Mouse (Mus musculus) kidney, embryonic 16.5 days (tissue): Measurements from ENCODE around the gene Evi2b. TPM values are rescaled to one million over a fixed set of nuclear protein-coding genes. Genes with fewer than 3 reads are reported as not detected.

Experiments
- ATAC-seq: fragments of 200-750 bp; cut with Nextera tagmentation; 2 replicates; pipeline ENCODE4 v1.8.0; 2017; ENCODE audit warnings: moderate TSS enrichment; ENCODE audit not compliant: low FRiP score, low TSS enrichment
- H3K27ac ChIP-seq: fragments of 300-500 bp; sonication (generic); 2 replicates; pipeline ENCODE4 v1.5.1; 2014; ENCODE audit warnings: low read length
- H3K27me3 ChIP-seq: fragments of 300-500 bp; sonication (generic); 2 replicates; pipeline ENCODE4 v1.6.1; 2014; ENCODE audit warnings: low read length, control low read depth, mixed read lengths; ENCODE audit not compliant: insufficient read depth
- H3K36me3 ChIP-seq: fragments of 300-500 bp; sonication (generic); 2 replicates; pipeline ENCODE4 v1.6.1; 2014; ENCODE audit warnings: low read length, control low read depth, mixed read lengths; ENCODE audit not compliant: insufficient read depth
- H3K4me1 ChIP-seq: fragments of 300-500 bp; sonication (generic); 2 replicates; pipeline ENCODE4 v1.6.1; 2014; ENCODE audit warnings: low read length, control low read depth, mixed read lengths; ENCODE audit not compliant: insufficient read depth
- H3K4me2 ChIP-seq: fragments of 300-500 bp; sonication (generic); replicated peaks from 2 replicates; pipeline ENCODE4 v1.6.1; 2014; ENCODE audit warnings: low read depth, low read length
- H3K4me3 ChIP-seq: fragments of 300-500 bp; sonication (generic); 2 replicates; pipeline ENCODE4 v1.5.1; 2014; ENCODE audit warnings: mild to moderate bottlenecking, low read length
- H3K9ac ChIP-seq: fragments of 300-500 bp; sonication (generic); replicated peaks from 2 replicates; pipeline ENCODE4 v1.6.1; 2014; ENCODE audit warnings: low read length
- H3K9me3 ChIP-seq: fragments of 300-500 bp; sonication (generic); 2 replicates; pipeline ENCODE4 v1.6.1; 2016; ENCODE audit warnings: low read length, control low read depth
- WGBS: fragments of 180-500 bp; shearing (Covaris S2); extraction: QIAGEN DNeasy Blood & Tissue Kit; methylation state at CpG from one replicate; pipeline ENCODE4 v1.1.7; 2014; 5-methylcytosine and 5-hydroxymethylcytosine counted together
- polyA plus RNA-seq: library from polyadenylated mRNA; unstranded; fragments of >200 nt; fragmentation: Nextera tagmentation; extraction: Ambion mirVana; gene quantifications from 2 replicates; pipeline ENCODE4 v1.2.1, GENCODE M21; 2015

The Evi2b gene
- polyA plus RNA-seq, 1 experiment from 2014 or later: 0.60 TPM

GRCm38 (mm10) chr11:79527015-79527738 lies 3.6 kb upstream of the Evi2b start:
- Histone ChIP-seq H3K4me3 (no peak overlapping the region), H3K4me2 (no peak overlapping the region), H3K36me3 (no peaks in the 10 kb centered on the region), H3K4me1 (peaks cover 10% of the 10 kb centered on the region), H3K9me3 (no peaks in the 10 kb centered on the region), H3K27me3 (no peaks in the 10 kb centered on the region), H3K9ac (no peak overlapping the region), H3K27ac (no peak overlapping the region; the same call in 1 of the 2 replicates)
- WGBS: 72% methylated on average over 15 of the region's 15 CpGs
- no peak for ATAC-seq

GRCm38 (mm10) chr11:79526549-79526948 lies 3.0 kb upstream of the Evi2b start:
- no peak overlapping the region for H3K27ac ChIP-seq
- no peak overlapping the region for H3K4me3 ChIP-seq
- H3K9me3 ChIP-seq: no peaks in the 10 kb centered on the region
- H3K4me2 ChIP-seq: no peak overlapping the region
- H3K27me3 ChIP-seq: no peaks in the 10 kb centered on the region
- ATAC-seq: no peak
- peaks cover 10% of the 10 kb centered on the region for H3K4me1 ChIP-seq
- 90% methylated on average over 3 of the region's 3 CpGs for WGBS
- H3K9ac ChIP-seq: no peak overlapping the region
- H3K36me3 ChIP-seq: no peaks in the 10 kb centered on the region

GRCm38 (mm10) chr11:79524310-79524575 lies 681 bp upstream of the Evi2b start:
- Histone ChIP-seq H3K9ac (no peak overlapping the region), H3K4me2 (no peak overlapping the region), H3K27ac (no peak overlapping the region), H3K4me3 (no peak overlapping the region), H3K27me3 (no peaks in the 10 kb centered on the region), H3K9me3 (no peaks in the 10 kb centered on the region), H3K36me3 (no peaks in the 10 kb centered on the region), H3K4me1 (peaks cover 10% of the 10 kb centered on the region)
- WGBS: 36% methylated on average over 1 of the region's 1 CpGs
- peak; percentile 35; the same call in 1 of the 2 replicates for ATAC-seq

- Histone ChIP-seq H3K4me1 (peaks cover 10% of the 10 kb centered on the region), H3K36me3 (no peaks in the 10 kb centered on the region), H3K4me3 (no peak overlapping the region), H3K4me2 (no peak overlapping the region), H3K9me3 (no peaks in the 10 kb centered on the region), H3K27me3 (no peaks in the 10 kb centered on the region), H3K27ac (no peak overlapping the region), H3K9ac (no peak overlapping the region)
- WGBS: 72% methylated on average over 1 of the region's 1 CpGs
- no peak for ATAC-seq
Observed at GRCm38 (mm10) chr11:79522944-79523343, 618 bp downstream of the Evi2b start.

- H3K27me3 ChIP-seq: no peaks in the 10 kb centered on the region
- H3K4me1 ChIP-seq: peaks cover 10% of the 10 kb centered on the region
- no peak overlapping the region for H3K4me3 ChIP-seq
- H3K36me3 ChIP-seq: no peaks in the 10 kb centered on the region
- no peaks in the 10 kb centered on the region for H3K9me3 ChIP-seq
- H3K4me2 ChIP-seq: no peak overlapping the region
- no peak overlapping the region for H3K27ac ChIP-seq
- no peak for ATAC-seq
- no peak overlapping the region for H3K9ac ChIP-seq
Observed at GRCm38 (mm10) chr11:79521930-79522329, 1.6 kb downstream of the Evi2b start.

- no peaks in the 10 kb centered on the region for H3K9me3 ChIP-seq
- no peak overlapping the region for H3K4me2 ChIP-seq
- ATAC-seq: no peak
- no peaks in the 10 kb centered on the region for H3K27me3 ChIP-seq
- no peak overlapping the region for H3K27ac ChIP-seq
- H3K36me3 ChIP-seq: no peaks in the 10 kb centered on the region
- H3K4me3 ChIP-seq: no peak overlapping the region
- H3K4me1 ChIP-seq: peaks cover 7% of the 10 kb centered on the region
- no peak overlapping the region for H3K9ac ChIP-seq
Observed at GRCm38 (mm10) chr11:79520772-79521171, 2.8 kb downstream of the Evi2b start.

GRCm38 (mm10) chr11:79519878-79520291 lies 3.7 kb downstream of the Evi2b start:
- ATAC-seq: no peak
- Histone ChIP-seq H3K9ac (no peak overlapping the region), H3K36me3 (no peaks in the 10 kb centered on the region), H3K9me3 (no peaks in the 10 kb centered on the region), H3K4me3 (no peak overlapping the region), H3K4me1 (peaks cover 7% of the 10 kb centered on the region), H3K4me2 (no peak overlapping the region), H3K27me3 (no peaks in the 10 kb centered on the region), H3K27ac (no peak overlapping the region)
- 62% methylated on average over 1 of the region's 1 CpGs for WGBS

- H3K9ac ChIP-seq: no peak overlapping the region
- no peak for ATAC-seq
- H3K4me3 ChIP-seq: no peak overlapping the region
- no peaks in the 10 kb centered on the region for H3K9me3 ChIP-seq
- H3K27ac ChIP-seq: no peak overlapping the region
- 85% methylated on average over 6 of the region's 6 CpGs for WGBS
- no peaks in the 10 kb centered on the region for H3K36me3 ChIP-seq
- H3K27me3 ChIP-seq: no peaks in the 10 kb centered on the region
- H3K4me2 ChIP-seq: no peak overlapping the region
- peaks cover 7% of the 10 kb centered on the region for H3K4me1 ChIP-seq
Observed at GRCm38 (mm10) chr11:79519299-79519698, 4.3 kb downstream of the Evi2b start.

GRCm38 (mm10) chr11:79515798-79516197 lies 7.8 kb downstream of the Evi2b start:
- Histone ChIP-seq H3K9me3 (no peaks in the 10 kb centered on the region), H3K9ac (no peak overlapping the region), H3K4me2 (no peak overlapping the region), H3K27me3 (no peaks in the 10 kb centered on the region), H3K27ac (no peak overlapping the region), H3K4me1 (no peaks in the 10 kb centered on the region), H3K36me3 (no peaks in the 10 kb centered on the region), H3K4me3 (no peak overlapping the region)
- no peak for ATAC-seq
- WGBS: 97% methylated on average over 2 of the region's 2 CpGs

GRCm38 (mm10) chr11:79515331-79515730 lies 8.2 kb downstream of the Evi2b start:
- no peak for ATAC-seq
- Histone ChIP-seq H3K27me3 (no peaks in the 10 kb centered on the region), H3K9ac (no peak overlapping the region)

More at GRCm38 (mm10) chr11:79515331-79515730, 8.2 kb downstream of the Evi2b start:
- H3K4me3 ChIP-seq: no peak overlapping the region
- H3K9me3 ChIP-seq: no peaks in the 10 kb centered on the region
- H3K36me3 ChIP-seq: no peaks in the 10 kb centered on the region
- WGBS: 61% methylated on average over 6 of the region's 6 CpGs
- H3K4me1 ChIP-seq: no peaks in the 10 kb centered on the region
- no peak overlapping the region for H3K4me2 ChIP-seq
- no peak overlapping the region for H3K27ac ChIP-seq
